ENCODE assay signal across 7 mouse cellular contexts in genomic region chr2:92598941-92599486, GRCm38 (mm10). TPM values are rescaled to one million over a fixed set of nuclear protein-coding genes. Genes with fewer than 3 reads are reported as not detected.
A peak's percentile ranks its signal among the peaks of the same experiment; 100 is the strongest.
DNase-seq lines count a peak whose midpoint lies in the region; ATAC-seq and TF ChIP-seq lines count a peak whose summit lies in the region.

No protein-coding gene starts in this region.

- H3K27me3 ChIP-seq in lung, postnatal 0 days (replicated peaks; ENCODE audit: insufficient read depth, low read length) = peaks cover 13% of the 10 kb centered on the region; the same call in 1 of the 2 replicates
- no peaks in the 10 kb centered on the region for H3K27me3 ChIP-seq in forebrain, embryonic 15.5 days
- peaks cover 74% of the 10 kb centered on the region for H3K27me3 ChIP-seq in liver, embryonic 15.5 days

- TF ChIP-seq CTCF in lung, postnatal 0 days (IDR thresholded peaks at IDR 0.05) = no peak

- whole genome bisulfite sequencing in lung, postnatal 0 days = 32% methylated on average over 8 of the region's 11 CpGs
- 23% methylated on average over 11 of the region's 11 CpGs for WGBS in forebrain, embryonic 15.5 days
- 24% methylated on average over 11 of the region's 11 CpGs for WGBS in liver, embryonic 15.5 days (ENCODE audit: insufficient replicate concordance)

- TF ChIP-seq EP300 in lung, postnatal 0 days (IDR thresholded peaks at IDR 0.05) = no peak

- H3K36me3 ChIP-seq in lung, postnatal 0 days (ENCODE audit: insufficient read depth, low read length) = no peaks in the 10 kb centered on the region
- H3K36me3 ChIP-seq in forebrain, embryonic 15.5 days = no peaks in the 10 kb centered on the region
- no peaks in the 10 kb centered on the region for H3K36me3 ChIP-seq in liver, embryonic 15.5 days (replicated peaks)

- H3K4me2 ChIP-seq in lung, postnatal 0 days (replicated peaks; ENCODE audit: low read depth, low read length) = peak overlapping the region; percentile 87
- H3K4me2 ChIP-seq in forebrain, embryonic 15.5 days (replicated peaks) = peak overlapping the region; percentile 72
- H3K4me2 ChIP-seq in liver, embryonic 15.5 days = peak overlapping the region; percentile 65

- no peaks in the 10 kb centered on the region for H3K4me1 ChIP-seq in lung, postnatal 0 days (ENCODE audit: insufficient read depth, low read depth, low read length)
- peaks cover 34% of the 10 kb centered on the region for H3K4me1 ChIP-seq in forebrain, embryonic 15.5 days
- peaks cover 7% of the 10 kb centered on the region; the same call in 1 of the 2 replicates for H3K4me1 ChIP-seq in liver, embryonic 15.5 days (replicated peaks)

- no peak overlapping the region for H3K9ac ChIP-seq in lung, postnatal 0 days (replicated peaks; ENCODE audit: low read depth)
- peak overlapping the region; percentile 71 for H3K9ac ChIP-seq in forebrain, embryonic 15.5 days (replicated peaks)
- H3K9ac ChIP-seq in liver, embryonic 15.5 days = no peak overlapping the region

- H3K27ac ChIP-seq in lung, postnatal 0 days (ENCODE audit: low read length) = no peak overlapping the region
- peak overlapping the region; percentile 79; the same call in 1 of the 2 replicates for H3K27ac ChIP-seq in forebrain, embryonic 15.5 days (replicated peaks)
- no peak overlapping the region for H3K27ac ChIP-seq in liver, embryonic 15.5 days (replicated peaks)

- no peak for DNase-seq in lung, postnatal 0 days (ENCODE audit: low spot score)
- no peak for DNase-seq in lung, postnatal 10 days
- DNase-seq in urinary bladder, postnatal 4 days (ENCODE audit: low spot score in 2 of 2) = no peak
- DNase-seq in gastrocnemius, postnatal 25 days = no peak
- no peak for DNase-seq in thymus, postnatal 14 days

- peak overlapping the region; percentile 54; the same call in 1 of the 2 replicates for H3K4me3 ChIP-seq in lung, postnatal 0 days (ENCODE audit: low read depth, low read length)
- peak overlapping the region; percentile 61 for H3K4me3 ChIP-seq in forebrain, embryonic 15.5 days
- H3K4me3 ChIP-seq in liver, embryonic 15.5 days (replicated peaks) = peak overlapping the region; percentile 45; the same call in 1 of the 2 replicates

- H3K9me3 ChIP-seq in lung, postnatal 0 days (ENCODE audit: low read length) = no peaks in the 10 kb centered on the region
- H3K9me3 ChIP-seq in forebrain, embryonic 15.5 days = no peaks in the 10 kb centered on the region
- H3K9me3 ChIP-seq in liver, embryonic 15.5 days (replicated peaks) = no peaks in the 10 kb centered on the region

- ATAC-seq in lung, postnatal 0 days = no peak; the same call in 1 of the 2 replicates
- peak; percentile 45 for ATAC-seq in forebrain, embryonic 15.5 days (replicated peaks)
- ATAC-seq in liver, embryonic 15.5 days (ENCODE audit: insufficient read depth) = no peak

RNA-seq across cellular contexts. Expression of gene Chst1, which starts 0.5 kb away (rescaled TPM):
- polyA plus RNA-seq in lung, postnatal 0 days (2015; fragmentation: Nextera tagmentation; extraction: Ambion mirVana) = 5.2 TPM in 2 replicates
- 25.4 and 27.1 TPM in 2 replicates for polyA plus RNA-seq in forebrain, embryonic 15.5 days (2015; fragmentation: Nextera tagmentation; extraction: Ambion mirVana)
- 0.10 and 0.24 TPM in 2 replicates for polyA plus RNA-seq in liver, embryonic 15.5 days (2015; fragmentation: Nextera tagmentation; extraction: Ambion mirVana)
- total RNA-seq in gastrocnemius, postnatal 25 days (2021) = 1 to 10 TPM; 1.4 to 3.8 TPM
